Mouse (Mus musculus) ovary, adult 18-20 months (tissue): ENCODE measurements around the gene Lifr.

Source experiments
- DNase-seq: peaks from one replicate; pipeline ENCODE4 v3.0.0; 2022; ENCODE audit warnings: low spot score, mixed read lengths

Lifr gene

DNA sequence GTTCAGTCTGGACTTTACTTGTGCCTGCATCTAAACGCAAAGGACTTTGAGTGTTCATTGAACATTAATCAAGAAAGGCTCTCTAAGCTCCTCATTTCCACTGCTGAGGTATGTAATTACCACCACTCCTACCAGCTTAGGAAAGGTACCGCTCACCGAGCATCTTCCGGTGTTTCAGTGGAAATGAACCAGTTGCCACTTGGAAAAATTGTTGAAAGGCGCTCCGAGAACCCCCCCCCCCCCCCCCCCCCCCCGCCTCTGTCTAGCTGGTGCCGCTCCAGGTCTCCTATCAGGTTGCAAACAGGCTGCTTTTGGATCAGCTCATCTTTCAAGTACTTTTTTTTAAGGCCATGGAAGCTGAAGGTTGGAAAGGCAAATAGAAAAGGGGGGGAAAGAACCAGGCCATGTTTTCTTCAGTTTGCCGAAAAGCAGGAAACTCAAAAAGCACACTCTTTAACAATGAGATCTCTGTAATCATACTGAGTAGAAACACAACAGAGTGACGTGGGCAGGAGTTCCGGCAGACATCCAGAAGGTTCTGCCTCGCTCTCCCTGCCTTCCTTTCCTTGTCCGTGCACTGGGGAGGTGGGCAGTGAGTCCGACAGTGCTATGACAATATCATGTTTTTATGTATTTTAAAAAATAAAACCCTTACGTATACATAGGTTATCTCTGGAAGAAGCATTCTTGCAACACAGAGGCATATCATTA, 9.3 kb upstream of the Lifr start:
- no peak for DNase-seq

DNA sequence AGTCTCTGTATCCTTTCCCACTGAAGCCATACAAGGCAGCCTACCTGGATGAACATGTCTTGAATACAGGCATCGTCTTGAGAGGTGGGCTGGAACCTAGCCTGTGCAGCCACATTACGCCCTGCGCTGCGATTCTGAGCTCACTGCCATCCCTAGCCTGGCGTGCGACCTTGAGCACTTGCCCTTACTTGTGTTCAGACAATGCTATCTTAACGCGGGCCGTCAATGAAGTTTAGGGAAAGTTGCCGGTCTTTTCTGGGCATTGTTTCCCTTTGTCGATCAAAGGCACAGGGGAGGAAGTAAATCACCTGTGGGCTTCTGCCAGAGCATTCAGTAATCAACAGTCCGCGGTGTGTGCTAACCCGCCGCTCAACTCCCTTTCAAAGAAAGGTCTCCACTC, 8.6 kb upstream of the Lifr start:
- no peak for DNase-seq

DNA sequence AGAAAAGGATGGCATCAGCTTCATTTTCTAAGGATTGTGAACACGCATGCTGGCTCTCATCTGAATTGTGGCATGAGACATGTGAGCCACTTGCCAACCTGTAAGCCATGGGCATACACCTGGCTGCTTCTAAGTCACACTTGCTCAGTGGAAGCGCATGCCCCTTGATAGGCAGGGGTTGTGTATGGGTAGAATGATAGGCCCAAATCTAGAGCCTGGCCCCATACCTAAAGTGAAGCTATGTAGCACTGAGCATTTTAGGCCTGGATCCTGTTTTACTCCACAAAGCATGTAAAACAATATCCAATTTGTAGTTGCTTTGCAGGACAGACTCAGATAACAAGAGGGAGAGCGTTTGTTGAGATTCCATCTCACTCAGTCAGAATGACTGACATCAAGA, 7.5 kb upstream of the Lifr start:
- no peak for DNase-seq

DNA sequence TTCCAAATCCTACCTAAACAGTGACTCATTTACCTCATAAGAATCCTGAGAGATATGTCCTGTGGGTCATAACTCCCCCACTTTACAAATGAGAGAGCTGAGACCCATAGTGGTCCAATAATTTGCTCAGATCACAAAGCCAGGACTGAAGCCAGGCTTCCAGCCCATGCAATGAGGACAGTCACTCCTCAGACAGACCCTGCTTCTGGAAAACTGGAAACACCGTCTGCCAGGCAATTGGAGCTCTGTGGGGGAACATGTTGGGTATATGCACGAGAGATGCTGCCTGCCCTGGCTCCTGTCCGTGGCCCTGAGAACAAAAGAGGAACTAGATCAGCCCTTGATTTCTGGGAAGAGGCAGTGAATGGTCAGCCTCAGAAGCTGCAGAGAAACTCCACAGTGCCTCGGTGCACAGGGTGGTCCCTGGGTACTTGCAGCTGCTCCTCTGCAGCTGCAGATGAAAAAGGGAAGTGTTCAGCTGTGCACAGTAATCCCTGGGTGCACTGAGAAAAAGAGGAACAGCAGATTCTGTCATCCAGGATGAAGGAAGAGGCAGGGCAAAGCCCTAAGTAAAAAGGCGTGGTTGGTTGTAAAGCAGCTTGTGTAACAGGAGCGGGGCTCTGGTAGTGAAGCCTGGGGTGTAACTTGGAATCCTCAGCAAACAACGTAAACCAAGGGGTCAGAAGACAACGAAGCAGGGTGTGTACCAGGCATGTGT, 5.5 kb upstream of the Lifr start:
- no peak for DNase-seq

DNA sequence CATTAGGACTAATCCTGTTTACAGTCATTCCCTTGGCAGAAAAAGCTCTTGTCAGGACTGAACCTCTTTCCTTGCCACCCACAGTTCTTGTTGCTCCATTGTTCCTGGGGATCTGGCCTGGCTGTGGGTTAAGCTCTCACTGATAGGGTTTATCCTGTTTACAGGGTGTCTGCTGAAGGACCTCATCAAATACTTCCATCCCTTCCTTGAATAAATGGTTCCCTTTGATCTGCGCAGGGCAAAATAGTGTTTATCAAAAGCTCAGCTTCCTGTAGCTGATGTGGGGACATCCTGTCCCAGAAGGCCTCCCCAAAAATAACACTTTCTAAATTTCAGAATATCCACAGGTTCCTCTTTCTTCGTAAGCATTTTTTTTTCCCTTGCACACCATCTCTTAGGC, 1.7 kb upstream of the Lifr start:
- no peak for DNase-seq

DNA sequence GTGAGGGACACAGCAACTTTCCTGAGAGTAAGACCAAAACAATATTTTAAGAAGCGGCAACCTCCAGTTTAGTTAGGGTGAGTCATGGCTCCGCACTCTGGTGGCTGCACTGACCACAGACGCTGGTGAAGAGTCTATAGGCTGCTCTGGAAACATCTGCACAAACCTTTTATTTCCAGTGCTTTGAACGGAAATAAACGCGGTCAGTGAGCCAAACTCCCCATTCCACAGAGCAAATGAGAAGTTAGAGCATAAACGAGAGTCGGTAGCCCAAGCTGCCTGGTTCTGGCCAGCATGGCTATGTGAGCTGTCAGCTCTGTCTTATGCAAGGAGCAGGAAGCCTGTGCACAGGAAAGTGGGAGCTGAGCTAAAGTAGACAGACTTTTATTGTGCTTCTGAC, 1.9 kb downstream of the Lifr start:
- no peak for DNase-seq

DNA sequence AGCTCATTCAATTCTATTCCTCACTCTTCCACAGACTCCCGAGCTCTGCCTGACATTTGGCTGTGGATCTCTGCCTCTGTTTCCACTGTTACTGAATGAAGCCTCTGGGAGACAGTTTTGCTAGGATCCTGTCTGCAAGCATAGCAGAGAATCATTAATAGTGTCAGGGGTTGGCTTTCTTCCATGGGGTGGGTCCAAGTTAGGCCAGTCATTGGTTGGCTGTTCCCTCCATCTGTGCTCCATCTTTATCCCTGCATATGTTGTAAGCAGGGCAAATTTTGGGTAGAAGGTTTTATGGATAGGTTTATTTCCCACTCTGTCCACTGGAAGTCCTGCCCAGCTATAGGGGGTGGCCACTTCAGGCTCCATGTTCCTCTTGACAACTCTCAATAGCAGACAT, 9.0 kb downstream of the Lifr start:
- DNase-seq: no peak

DNA sequence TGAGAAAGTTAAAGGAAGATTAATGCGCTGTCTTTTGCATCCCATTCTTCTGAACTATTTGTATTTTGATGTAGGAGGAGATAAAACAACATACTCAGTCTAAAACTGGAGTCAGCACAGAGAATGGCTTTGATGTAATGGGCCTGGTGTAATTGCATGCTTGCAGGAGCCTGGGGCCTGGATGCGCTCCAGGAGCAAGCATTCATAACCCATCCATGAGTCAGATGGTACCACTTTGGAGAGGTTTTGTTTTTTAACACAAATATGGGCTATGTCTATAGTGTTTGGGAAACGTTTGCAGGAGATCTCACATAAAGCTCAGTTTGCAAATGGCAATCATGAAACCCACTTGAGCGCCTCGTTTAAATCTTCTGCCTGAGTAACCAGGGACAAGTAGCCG, 9.8 kb downstream of the Lifr start:
- DNase-seq: no peak

DNA sequence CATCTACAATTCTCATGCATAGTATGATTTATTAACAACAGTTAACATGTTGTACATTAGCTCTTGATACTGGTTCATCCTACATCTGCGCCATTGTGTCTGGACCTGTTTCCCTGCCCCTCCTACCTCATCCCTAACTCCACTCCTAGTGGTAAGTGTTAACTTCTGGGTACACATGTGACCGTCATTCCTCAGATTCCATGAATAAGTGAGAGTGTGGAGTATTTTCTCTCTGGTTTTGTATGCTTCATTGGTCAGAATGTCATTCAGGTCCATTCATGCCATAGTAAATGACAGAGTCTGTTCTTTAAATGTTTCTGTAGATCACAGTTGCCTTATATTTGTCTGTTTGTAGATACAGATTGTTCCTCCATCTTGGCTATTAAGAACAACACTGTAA, 12.6 kb downstream of the Lifr start:
- DNase-seq: no peak

DNA sequence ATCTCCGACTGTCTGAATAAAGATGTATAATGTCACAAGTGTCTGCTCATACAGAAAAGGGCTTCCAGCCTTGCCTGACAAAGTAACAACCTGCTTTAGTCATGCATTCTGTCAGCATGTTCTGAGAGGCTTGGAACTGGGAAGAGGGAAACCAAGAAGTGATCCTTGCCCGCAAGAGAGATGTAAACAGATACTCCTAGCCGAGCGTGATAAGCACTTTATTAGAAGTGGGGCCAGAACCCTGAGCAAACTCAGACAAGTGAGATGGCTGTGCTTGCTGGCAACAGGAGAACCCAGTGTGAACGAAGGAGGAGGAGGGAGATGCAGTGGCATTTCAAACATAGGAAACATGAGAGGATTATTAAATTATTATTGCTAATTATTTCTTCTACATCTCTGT, 14.8 kb downstream of the Lifr start:
- no peak for DNase-seq

DNA sequence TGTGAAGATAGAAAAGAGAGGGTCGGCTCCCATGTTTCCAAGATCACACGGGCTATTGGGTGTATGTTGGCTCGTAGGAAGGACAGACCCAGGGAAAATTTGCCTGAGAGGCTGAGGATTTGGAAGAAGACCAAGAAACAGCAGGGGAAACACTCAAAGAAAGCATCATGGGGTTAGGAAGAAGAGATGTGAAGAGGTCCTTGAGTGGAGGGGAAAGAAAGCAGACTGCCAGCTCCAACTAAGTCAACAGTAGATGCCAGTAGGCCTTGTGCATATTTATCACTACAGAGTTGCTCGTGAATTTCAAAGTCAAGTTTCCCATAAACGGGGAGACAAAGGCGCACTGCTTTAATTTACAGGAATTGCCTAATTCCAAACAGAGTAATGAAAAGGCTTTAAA, 17.7 kb downstream of the Lifr start:
- DNase-seq: no peak

DNA sequence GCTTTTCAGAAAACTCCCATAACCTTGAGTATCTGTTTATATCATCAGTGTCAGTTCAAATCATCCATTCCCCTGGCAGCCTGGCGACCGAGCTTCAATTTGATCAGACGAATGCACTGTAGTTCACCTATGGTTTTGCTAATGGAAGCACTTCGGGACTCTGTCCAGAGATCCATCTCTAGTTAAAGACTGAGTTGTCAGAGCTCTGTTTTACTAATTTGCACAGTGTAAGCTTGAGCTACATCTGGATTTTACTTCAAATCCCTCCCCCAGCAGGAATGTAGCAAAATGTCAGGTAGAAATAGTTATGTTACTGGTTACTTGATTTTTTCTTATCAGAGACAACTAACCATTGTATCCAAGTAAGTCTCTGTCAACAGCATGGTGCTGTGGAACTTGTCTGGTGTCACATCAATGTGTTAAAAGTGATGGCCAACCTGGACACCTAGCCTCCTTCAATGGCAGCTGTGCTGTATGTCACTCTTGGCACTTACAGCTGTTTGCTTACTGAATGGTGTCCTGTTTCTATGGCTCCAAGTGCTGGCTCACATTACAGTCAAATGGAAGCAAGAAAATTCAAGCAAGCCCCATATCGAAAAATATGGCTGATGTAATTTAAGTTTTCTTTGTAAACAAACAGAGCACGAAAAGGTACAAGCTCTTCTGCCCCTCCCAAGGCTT, 22.0 kb downstream of the Lifr start:
- DNase-seq: no peak

DNA sequence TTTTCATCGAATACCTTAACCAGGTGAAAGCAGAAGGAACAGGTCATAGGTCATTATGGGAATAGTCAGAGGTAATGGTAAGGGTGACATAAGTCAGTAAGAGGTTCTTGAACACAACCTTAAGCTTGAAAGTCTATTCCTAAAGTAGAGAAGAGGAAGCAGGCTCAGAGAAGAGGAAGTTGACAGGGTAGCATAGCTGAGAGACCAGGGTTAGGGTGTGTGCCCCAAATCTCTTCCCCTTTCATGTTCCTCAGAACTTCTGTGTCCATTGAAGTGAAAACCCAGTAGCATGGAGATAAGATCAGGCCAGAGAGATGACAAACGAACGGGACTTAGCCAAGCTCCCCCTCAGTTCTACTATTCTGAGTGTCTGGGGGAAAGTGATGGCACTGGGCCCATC, 23.5 kb downstream of the Lifr start:
- no peak for DNase-seq

DNA sequence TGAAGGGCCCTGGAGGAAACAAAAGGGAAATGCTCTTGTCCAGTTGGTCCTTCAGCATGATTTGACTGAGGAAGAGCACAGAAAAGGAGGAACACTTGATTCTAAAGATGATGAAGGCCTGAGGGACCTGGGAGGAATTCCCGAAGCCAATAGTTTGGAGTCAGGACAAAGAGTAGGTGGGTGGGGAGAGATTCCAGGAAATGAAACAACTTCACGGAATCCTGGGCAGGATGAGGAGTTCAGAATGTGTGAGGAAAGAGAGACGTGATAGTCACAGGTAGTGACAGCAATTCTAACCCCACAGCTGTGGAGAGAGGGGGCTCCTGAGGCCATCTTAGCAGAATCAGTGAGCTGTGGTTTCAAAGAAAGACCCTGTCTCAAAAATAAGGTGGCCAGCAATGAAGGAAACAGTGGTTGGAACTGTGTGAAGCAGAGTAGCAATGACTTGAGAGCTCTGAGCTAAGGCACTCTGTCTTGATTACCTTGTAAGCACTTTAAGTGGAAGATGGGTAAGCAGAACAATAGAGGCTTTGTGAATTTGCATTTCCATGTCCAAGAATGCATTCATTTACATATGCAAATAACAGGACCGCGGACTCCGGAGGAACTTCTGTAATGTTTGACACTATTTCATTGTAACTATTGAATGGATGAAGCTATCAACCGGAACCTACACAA, 25.1 kb downstream of the Lifr start:
- no peak for DNase-seq

DNA sequence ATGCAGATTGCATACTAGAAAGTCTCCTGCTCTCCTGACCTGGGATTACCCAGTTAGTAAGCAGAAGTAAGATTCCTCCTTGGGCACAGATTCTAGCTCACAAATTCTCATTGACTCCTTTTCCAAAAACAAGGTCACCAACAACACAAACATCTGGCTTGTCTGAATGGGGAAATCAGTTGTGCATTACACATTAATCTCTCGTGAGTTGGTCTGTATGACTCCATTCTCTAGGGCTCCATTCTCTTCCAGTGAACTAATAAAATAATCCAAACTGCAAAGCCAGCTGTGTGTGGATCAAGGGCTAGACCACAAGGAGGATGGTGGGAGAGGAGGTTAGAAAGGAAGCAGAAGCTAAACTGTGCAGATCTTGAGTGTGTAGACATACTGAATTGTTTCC, 25.8 kb downstream of the Lifr start:
- DNase-seq: no peak

DNA sequence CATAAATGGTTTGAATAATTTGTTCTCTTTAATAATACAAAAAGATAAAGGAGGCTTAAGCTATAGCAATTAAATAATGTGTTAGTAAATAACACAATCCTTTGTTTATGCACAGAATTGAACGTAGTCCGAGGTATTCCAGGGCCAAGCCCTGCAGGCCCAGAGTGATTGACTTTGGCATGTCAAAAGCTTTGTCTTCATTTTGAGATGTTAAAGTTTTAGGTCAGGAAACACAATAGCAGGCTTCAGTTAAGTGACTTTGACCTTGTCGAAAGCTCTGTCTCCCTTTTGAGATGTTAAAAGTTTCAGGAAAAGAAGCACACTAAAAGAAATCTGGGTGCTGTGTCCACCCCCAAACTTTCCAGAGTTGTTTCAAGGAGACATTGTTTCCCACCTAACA, 26.3 kb downstream of the Lifr start:
- DNase-seq: no peak

DNA sequence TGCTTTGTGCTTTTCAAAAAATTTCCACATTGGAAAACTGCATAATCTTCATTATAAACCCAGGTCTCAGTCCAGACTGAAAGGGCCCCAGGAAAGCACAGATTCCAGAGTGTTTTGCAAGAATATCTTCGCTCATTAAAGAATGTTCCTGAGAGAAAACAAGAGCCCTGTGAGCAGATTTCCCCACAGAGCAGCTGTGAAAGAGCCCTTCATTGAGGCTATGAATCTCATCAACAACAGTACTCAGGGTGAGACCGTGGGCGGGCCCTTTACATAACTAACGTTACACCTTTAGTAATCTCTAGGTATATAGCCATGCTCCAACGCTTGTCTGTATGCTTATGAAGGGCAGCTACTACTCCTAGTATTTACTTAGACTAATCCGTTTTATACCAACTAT, 27.5 kb downstream of the Lifr start:
- no peak for DNase-seq

DNA sequence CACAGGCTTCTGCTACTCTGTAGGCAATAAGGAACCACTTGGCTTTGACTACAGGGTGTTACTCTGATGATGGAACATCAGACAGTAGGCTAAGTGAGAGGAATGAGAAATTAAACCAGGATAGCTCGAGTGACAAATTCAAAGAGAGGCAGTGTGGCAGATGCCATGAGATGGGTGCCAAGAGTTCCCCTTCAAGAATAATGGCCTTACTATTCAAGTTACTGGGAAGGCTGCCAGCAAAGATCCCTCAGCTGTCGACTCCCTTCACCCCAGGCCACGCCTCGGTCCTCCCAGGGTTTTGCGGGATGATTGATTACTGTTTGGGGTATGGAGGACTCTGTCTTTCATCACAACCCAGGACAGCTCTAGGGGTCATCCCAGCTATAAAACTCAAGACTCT, 28.4 kb downstream of the Lifr start:
- DNase-seq: no peak

DNA sequence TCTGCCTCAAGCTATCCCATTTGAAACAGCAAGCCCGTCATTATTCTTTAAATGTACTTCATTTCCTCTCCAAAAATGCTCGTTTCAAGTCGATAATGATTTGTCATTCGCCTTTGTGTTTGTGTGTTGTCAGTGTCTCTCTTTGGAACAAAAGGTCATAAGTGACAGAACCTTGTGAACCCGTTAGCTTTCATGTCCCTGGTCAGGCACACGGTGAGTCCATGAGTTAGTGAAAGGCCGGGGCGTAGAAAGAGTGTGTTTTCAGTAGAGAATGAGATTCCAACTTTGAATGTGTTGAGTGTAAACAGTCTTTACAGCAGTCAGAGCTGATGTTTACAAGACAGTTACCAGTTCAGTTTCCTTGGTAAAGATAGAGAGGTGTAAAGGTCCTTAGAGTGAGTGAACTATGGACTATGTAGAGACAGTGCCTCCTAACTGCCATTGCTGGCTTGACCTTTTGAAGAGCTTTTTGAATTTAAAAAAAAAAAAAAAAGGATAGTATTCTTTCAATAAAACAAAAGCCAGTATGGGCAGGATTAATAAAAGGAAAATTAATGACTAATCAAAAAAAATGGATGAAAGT, 29.6 kb downstream of the Lifr start:
- no peak for DNase-seq

DNA sequence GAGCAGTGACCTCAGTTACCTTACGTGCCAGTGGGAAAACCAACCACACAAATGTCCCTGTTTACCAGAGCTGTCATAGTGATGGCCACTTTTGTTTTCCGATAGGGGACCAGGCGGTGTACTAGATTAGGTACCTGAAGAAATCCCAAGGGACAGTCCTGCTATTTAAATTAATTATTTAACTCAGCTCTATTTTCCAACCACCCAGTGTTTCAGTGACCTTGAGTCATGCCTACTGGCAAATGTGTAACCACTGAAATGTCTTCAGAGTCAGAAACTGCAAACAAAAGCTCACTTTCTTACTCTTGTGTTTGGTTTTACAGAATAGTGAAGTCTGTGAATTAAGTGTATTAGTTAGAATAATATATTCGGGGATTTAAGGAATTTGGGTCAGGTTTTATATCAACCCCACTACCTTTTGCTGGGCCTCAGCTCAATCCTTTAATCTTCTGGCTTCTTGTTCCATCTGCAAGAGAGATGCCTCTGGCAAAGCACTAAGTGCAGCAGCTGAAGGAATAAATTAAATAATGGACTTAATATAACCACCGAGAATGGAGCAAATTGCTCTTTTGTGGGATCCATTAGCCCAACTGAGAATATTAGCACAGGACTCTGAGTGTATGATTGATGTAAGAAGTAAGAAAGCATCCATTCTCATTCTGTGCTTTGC, 33.5 kb downstream of the Lifr start:
- DNase-seq: no peak

DNA sequence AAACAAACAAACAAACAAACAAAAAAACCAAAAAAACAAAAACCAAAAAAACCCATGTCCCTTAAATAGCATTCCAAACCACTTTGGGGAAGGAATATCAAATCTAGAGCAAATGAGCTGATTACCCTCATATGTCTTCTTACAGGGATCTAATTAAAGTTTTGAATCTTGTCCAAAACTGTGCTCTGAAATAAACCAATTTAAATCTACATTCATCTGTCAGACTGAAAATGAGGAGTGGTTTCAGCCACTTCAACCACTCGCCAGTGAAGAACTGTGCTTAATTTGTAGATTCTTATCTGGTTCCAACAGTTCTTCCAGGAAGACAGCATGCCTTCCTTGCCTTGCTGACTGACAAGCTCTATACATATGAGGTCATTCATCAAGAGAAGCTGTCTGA, 35.8 kb downstream of the Lifr start:
- DNase-seq: no peak

DNA sequence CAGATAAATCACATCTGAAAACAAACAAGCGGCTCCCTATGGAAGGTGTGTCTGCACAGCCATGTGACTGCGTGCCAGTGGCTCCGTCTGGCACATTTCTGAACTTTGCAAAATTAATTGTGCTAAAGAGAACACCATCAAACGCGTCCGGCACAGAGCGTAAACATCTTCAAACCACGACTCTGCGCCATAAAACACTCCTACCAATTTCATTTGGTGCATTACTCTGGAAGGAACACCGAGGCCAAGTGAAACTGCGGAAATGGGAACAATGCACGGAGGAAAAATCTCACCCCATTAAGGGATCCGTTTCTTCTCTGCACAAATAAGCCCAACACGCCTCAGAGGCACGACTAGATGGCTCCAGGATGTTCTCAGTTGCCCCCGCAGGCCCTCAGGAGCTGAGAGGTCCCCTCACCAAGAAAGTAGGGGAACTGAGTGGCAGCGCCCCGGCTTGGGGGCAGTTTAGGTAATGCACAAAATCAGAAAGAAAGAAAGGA, 38.3 kb downstream of the Lifr start:
- no peak for DNase-seq
